Mouse (Mus musculus) intestine, embryonic 15.5 days (tissue): Measurements from ENCODE around the gene Rmi2. TPM values are rescaled to one million over a fixed set of nuclear protein-coding genes. Genes with fewer than 3 reads are reported as not detected.
A peak's percentile ranks its signal among the peaks of the same experiment; 100 is the strongest.

Experiments used
- ATAC-seq: fragments of 200-750 bp; cut with Nextera tagmentation; 2 replicates; pipeline ENCODE4 v1.8.0; 2017; ENCODE audit warnings: moderate TSS enrichment, moderate library complexity
- H3K27ac ChIP-seq: fragments of 300-500 bp; sonication (generic); 2 replicates; pipeline ENCODE4 v1.5.1; 2015; ENCODE audit warnings: mild to moderate bottlenecking, inconsistent platforms
- H3K27me3 ChIP-seq: fragments of 300-500 bp; sonication (generic); replicated peaks from 2 replicates; pipeline ENCODE4 v1.6.1; 2015; ENCODE audit warnings: inconsistent platforms
- H3K36me3 ChIP-seq: fragments of 300-500 bp; sonication (generic); 2 replicates; pipeline ENCODE4 v1.6.1; 2015; ENCODE audit warnings: inconsistent platforms
- H3K4me1 ChIP-seq: fragments of 300-500 bp; sonication (generic); replicated peaks from 2 replicates; pipeline ENCODE4 v1.6.1; 2015; ENCODE audit warnings: inconsistent platforms
- H3K4me2 ChIP-seq: fragments of 300-500 bp; sonication (generic); replicated peaks from 2 replicates; pipeline ENCODE4 v1.6.1; 2015; ENCODE audit warnings: mild to moderate bottlenecking, inconsistent platforms
- H3K4me3 ChIP-seq: fragments of 300-500 bp; sonication (generic); replicated peaks from 2 replicates; pipeline ENCODE4 v1.5.1; 2015; ENCODE audit warnings: inconsistent platforms
- H3K9ac ChIP-seq: fragments of 300-500 bp; sonication (generic); 2 replicates; pipeline ENCODE4 v1.6.1; 2015; ENCODE audit warnings: inconsistent platforms
- H3K9me3 ChIP-seq: fragments of 300-500 bp; sonication (generic); 2 replicates; pipeline ENCODE4 v1.6.1; 2016; ENCODE audit warnings: inconsistent platforms
- WGBS: fragments of 180-500 bp; shearing (Covaris S2); methylation state at CpG from one replicate; pipeline ENCODE4 v1.1.7; 2015; 5-methylcytosine and 5-hydroxymethylcytosine counted together
- polyA plus RNA-seq: library from polyadenylated mRNA; unstranded; fragments of >200 nt; fragmentation: Nextera tagmentation; extraction: Ambion mirVana; gene quantifications from 2 replicates; pipeline ENCODE4 v1.2.1, GENCODE M21; 2015

Rmi2 gene
- polyA plus RNA-seq, 1 experiment from 2014 or later, result 2.8 TPM

DNA sequence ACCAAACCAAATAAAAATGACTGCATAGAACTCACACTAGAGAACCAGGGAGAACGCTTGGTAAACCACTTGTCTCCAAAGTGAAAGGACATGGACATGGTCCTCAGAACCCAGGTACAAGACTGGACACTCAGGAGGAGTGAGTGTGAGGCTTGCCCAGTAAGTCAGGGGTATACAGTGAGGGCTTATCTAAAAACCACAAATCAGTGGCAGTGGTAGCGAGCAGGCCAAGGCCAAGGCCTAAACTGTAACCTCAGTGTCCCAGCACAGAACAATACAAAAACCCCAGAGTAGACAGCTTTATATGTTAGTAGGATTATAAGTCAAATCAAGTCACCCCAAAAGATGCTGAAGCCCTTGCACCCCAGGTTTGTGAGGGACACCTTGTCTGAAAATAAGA lies 76.2 kb downstream of the Rmi2 start:
- Histone ChIP-seq H3K4me1 (no peaks in the 10 kb centered on the region), H3K4me2 (no peak overlapping the region), H3K36me3 (no peaks in the 10 kb centered on the region), H3K9me3 (no peaks in the 10 kb centered on the region), H3K27ac (no peak overlapping the region), H3K4me3 (no peak overlapping the region), H3K9ac (no peak overlapping the region), H3K27me3 (no peaks in the 10 kb centered on the region)
- WGBS, result 87% methylated on average over 2 of the region's 2 CpGs
- ATAC-seq, result no peak

DNA sequence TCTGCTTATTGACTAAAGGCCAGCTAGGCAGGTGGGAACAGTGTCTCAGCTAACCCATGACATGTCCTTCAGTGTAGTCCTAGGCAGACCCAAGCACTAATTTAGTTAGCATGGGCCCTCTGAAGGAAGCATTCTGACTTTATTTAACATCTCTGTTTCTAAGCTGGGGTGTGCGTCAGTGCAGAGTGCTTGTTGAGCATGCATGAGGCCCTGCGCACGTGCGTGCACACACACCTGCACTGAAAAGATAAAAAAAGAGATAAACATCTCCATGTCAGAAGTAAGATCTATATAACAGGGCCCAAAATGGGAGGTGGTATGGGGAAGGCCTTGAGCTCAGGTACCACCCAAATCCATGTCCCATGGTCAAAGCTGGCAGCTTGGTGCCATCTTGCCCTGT lies 80.2 kb downstream of the Rmi2 start:
- Histone ChIP-seq H3K4me2 (no peak overlapping the region), H3K36me3 (no peaks in the 10 kb centered on the region), H3K9me3 (no peaks in the 10 kb centered on the region), H3K9ac (no peak overlapping the region), H3K4me1 (no peaks in the 10 kb centered on the region), H3K4me3 (no peak overlapping the region), H3K27ac (no peak overlapping the region), H3K27me3 (no peaks in the 10 kb centered on the region)
- 89% methylated on average over 4 of the region's 4 CpGs for WGBS
- no peak for ATAC-seq

GRCm38 (mm10) chr16:10916271-10916670 lies 81.4 kb downstream of the Rmi2 start:
- H3K9me3 ChIP-seq, result no peaks in the 10 kb centered on the region
- H3K4me1 ChIP-seq, result no peaks in the 10 kb centered on the region
- no peak overlapping the region for H3K4me2 ChIP-seq
- WGBS, result 52% methylated on average over 3 of the region's 3 CpGs
- no peak overlapping the region for H3K4me3 ChIP-seq
- H3K9ac ChIP-seq, result no peak overlapping the region
- no peak; the same call in 1 of the 2 replicates for ATAC-seq
- no peaks in the 10 kb centered on the region for H3K27me3 ChIP-seq
- H3K27ac ChIP-seq, result no peak overlapping the region
- no peaks in the 10 kb centered on the region for H3K36me3 ChIP-seq

GRCm38 (mm10) chr16:10919856-10920255 lies 85.0 kb downstream of the Rmi2 start:
- H3K27ac ChIP-seq, result no peak overlapping the region
- no peak overlapping the region for H3K4me2 ChIP-seq
- H3K9me3 ChIP-seq, result no peaks in the 10 kb centered on the region
- no peak for ATAC-seq
- no peaks in the 10 kb centered on the region for H3K36me3 ChIP-seq
- no peak overlapping the region for H3K9ac ChIP-seq
- no peak overlapping the region for H3K4me3 ChIP-seq
- no peaks in the 10 kb centered on the region for H3K4me1 ChIP-seq
- H3K27me3 ChIP-seq, result no peaks in the 10 kb centered on the region

GRCm38 (mm10) chr16:10923561-10923960 lies 88.7 kb downstream of the Rmi2 start:
- 77% methylated on average over 5 of the region's 5 CpGs for WGBS
- no peaks in the 10 kb centered on the region for H3K36me3 ChIP-seq
- no peak for ATAC-seq

DNA sequence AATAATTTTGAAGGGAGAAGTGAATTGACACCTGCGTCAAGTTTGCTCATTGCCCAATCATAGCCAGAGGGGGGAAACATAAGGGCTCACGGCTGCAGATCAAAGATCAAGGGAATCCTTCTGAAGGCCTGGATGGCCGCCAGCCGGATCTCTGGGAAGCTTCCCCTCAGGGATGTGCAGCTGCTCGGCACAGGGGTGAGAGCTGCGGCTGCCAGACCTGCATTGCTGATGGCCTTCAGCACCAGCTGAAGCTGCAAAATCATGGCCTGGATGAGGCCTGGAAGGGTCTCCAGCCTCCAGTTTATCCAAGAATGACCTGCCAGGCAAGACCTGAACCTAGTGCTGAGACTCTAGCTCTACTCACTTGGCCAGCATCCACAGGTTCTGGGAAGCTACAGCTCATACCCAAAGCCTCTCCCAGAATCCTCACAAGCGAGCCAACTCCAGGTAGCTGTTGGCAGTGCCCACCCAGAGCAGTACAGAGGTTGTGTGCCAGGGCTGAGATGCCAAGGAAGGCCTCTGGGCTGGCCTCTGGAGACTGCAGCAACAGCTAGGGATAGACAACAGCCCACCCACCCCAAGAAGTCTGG lies 90.8 kb downstream of the Rmi2 start:
- 0 out of 2 replicates have a peak, but pooled peaks cover 4% of the 10 kb centered on the region for H3K4me1 ChIP-seq
- no peaks in the 10 kb centered on the region for H3K36me3 ChIP-seq
- no peak overlapping the region for H3K4me2 ChIP-seq
- H3K9ac ChIP-seq, result no peak overlapping the region
- H3K9me3 ChIP-seq, result no peaks in the 10 kb centered on the region
- H3K27ac ChIP-seq, result 0 out of 2 replicates have a peak overlapping the region, but pooled peaks have one; percentile 36
- WGBS, result 37% methylated on average over 7 of the region's 7 CpGs
- no peaks in the 10 kb centered on the region for H3K27me3 ChIP-seq
- H3K4me3 ChIP-seq, result no peak overlapping the region
- ATAC-seq, result no peak; the same call in 1 of the 2 replicates

More at GRCm38 (mm10) chr16:10923561-10923960, 88.7 kb downstream of the Rmi2 start:
- Histone ChIP-seq H3K9ac (no peak overlapping the region), H3K27ac (no peak overlapping the region), H3K27me3 (no peaks in the 10 kb centered on the region), H3K9me3 (no peaks in the 10 kb centered on the region), H3K4me3 (no peak overlapping the region), H3K4me1 (0 out of 2 replicates have a peak, but pooled peaks cover 4% of the 10 kb centered on the region), H3K4me2 (no peak overlapping the region)

GRCm38 (mm10) chr16:10927026-10927425 lies 92.2 kb downstream of the Rmi2 start:
- Histone ChIP-seq H3K36me3 (no peaks in the 10 kb centered on the region), H3K9me3 (no peaks in the 10 kb centered on the region), H3K27ac (no peak overlapping the region), H3K4me3 (no peak overlapping the region), H3K27me3 (no peaks in the 10 kb centered on the region), H3K9ac (no peak overlapping the region), H3K4me1 (0 out of 2 replicates have a peak, but pooled peaks cover 4% of the 10 kb centered on the region), H3K4me2 (no peak overlapping the region)
- no peak for ATAC-seq
- WGBS, result 100% methylated on average over 1 of the region's 1 CpGs

- Histone ChIP-seq H3K4me2 (no peak overlapping the region), H3K4me3 (no peak overlapping the region), H3K9ac (no peak overlapping the region), H3K27me3 (no peaks in the 10 kb centered on the region), H3K36me3 (no peaks in the 10 kb centered on the region), H3K9me3 (no peaks in the 10 kb centered on the region), H3K4me1 (no peaks in the 10 kb centered on the region), H3K27ac (no peak overlapping the region)
- no peak for ATAC-seq
- WGBS, result 67% methylated on average over 3 of the region's 3 CpGs
Observed at GRCm38 (mm10) chr16:10933372-10933771, 98.5 kb downstream of the Rmi2 start.

GRCm38 (mm10) chr16:10934047-10934446 lies 99.2 kb downstream of the Rmi2 start:
- ATAC-seq, result no peak
- Histone ChIP-seq H3K27me3 (no peaks in the 10 kb centered on the region), H3K9me3 (no peaks in the 10 kb centered on the region), H3K36me3 (no peaks in the 10 kb centered on the region), H3K9ac (no peak overlapping the region), H3K4me2 (no peak overlapping the region), H3K27ac (no peak overlapping the region), H3K4me3 (no peak overlapping the region), H3K4me1 (no peaks in the 10 kb centered on the region)
- WGBS, result 95% methylated on average over 1 of the region's 1 CpGs

GRCm38 (mm10) chr16:10936700-10937319 lies 102.0 kb downstream of the Rmi2 start:
- H3K4me2 ChIP-seq, result no peak overlapping the region
- H3K9ac ChIP-seq, result no peak overlapping the region
- ATAC-seq, result no peak
- H3K4me1 ChIP-seq, result no peaks in the 10 kb centered on the region
- no peaks in the 10 kb centered on the region for H3K36me3 ChIP-seq
- WGBS, result 47% methylated on average over 5 of the region's 5 CpGs
- no peaks in the 10 kb centered on the region for H3K27me3 ChIP-seq
- H3K9me3 ChIP-seq, result no peaks in the 10 kb centered on the region
- no peak overlapping the region for H3K27ac ChIP-seq
- no peak overlapping the region for H3K4me3 ChIP-seq

- Histone ChIP-seq H3K9ac (no peak overlapping the region), H3K27me3 (no peaks in the 10 kb centered on the region), H3K4me1 (no peaks in the 10 kb centered on the region), H3K4me3 (no peak overlapping the region), H3K36me3 (no peaks in the 10 kb centered on the region), H3K27ac (no peak overlapping the region), H3K4me2 (no peak overlapping the region), H3K9me3 (no peaks in the 10 kb centered on the region)
- ATAC-seq, result no peak
- 64% methylated on average over 11 of the region's 11 CpGs for WGBS
Observed at GRCm38 (mm10) chr16:10937497-10937896, 102.6 kb downstream of the Rmi2 start.

- no peak overlapping the region for H3K27ac ChIP-seq
- H3K9ac ChIP-seq, result no peak overlapping the region
- no peaks in the 10 kb centered on the region for H3K27me3 ChIP-seq
- no peak overlapping the region for H3K4me2 ChIP-seq
- no peaks in the 10 kb centered on the region for H3K4me1 ChIP-seq
- no peak for ATAC-seq
- H3K9me3 ChIP-seq, result no peaks in the 10 kb centered on the region
- no peak overlapping the region for H3K4me3 ChIP-seq
- 76% methylated on average over 4 of the region's 4 CpGs for WGBS
- H3K36me3 ChIP-seq, result no peaks in the 10 kb centered on the region
Observed at GRCm38 (mm10) chr16:10939932-10940331, 105.1 kb downstream of the Rmi2 start.

GRCm38 (mm10) chr16:10940661-10941060 lies 105.8 kb downstream of the Rmi2 start:
- Histone ChIP-seq H3K36me3 (no peaks in the 10 kb centered on the region), H3K4me1 (no peaks in the 10 kb centered on the region), H3K27me3 (no peaks in the 10 kb centered on the region), H3K9me3 (no peaks in the 10 kb centered on the region), H3K4me3 (no peak overlapping the region), H3K9ac (no peak overlapping the region), H3K27ac (no peak overlapping the region), H3K4me2 (no peak overlapping the region)
- 75% methylated on average over 2 of the region's 2 CpGs for WGBS
- ATAC-seq, result peak; percentile 39; the same call in 1 of the 2 replicates
